Mouse (Mus musculus): Measurements from ENCODE around the gene Mtmr12.

The Mtmr12 gene

DNA sequence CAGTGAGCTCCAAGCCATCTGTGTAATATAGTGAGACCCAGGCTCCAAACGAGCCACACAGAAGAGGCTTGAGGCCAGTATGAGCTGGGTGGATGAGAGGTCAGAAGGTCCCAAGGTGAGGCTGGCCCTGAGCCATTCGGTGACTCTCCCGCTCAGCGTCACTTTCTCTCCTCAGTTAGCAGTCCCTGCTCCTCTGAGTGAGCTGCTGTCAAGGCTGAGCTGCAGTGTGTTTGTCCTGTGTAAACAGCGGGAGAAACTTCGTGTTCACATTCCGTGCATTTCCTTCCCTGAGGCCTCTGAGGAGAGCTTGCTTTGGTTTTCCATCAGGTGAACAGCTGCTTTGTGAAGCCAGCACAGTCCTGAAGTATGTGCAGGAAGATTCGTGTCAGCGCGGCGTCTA lies 27.6 kb downstream of the Mtmr12 start:
- DNase-seq (ENCODE audit: inconsistent age in 2 of 2, low spot score in 1 of 2) = peak in 1 of 2 experiments; percentile 26

DNA sequence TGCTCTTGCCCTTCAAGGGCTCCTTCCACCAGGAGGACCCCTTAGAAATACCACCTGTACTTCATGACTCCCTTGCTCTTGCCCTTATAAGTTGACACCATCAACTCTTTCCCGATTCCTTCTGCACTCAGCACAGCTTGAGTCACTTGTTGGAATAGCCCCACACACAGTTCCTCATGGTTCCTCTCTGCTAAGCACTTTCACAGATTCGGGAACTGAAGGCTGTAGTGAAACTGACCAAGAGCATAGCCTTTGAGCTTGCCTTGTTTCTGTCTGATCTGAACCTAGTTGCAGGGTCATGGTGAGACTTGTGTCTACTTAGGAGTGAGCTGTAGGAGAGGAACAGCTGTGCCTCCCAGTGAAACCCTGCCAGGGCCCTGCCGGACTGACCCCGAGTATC lies 28.2 kb downstream of the Mtmr12 start:
- no peak for DNase-seq (ENCODE audit: inconsistent age in 2 of 2, low spot score in 1 of 2)

DNA sequence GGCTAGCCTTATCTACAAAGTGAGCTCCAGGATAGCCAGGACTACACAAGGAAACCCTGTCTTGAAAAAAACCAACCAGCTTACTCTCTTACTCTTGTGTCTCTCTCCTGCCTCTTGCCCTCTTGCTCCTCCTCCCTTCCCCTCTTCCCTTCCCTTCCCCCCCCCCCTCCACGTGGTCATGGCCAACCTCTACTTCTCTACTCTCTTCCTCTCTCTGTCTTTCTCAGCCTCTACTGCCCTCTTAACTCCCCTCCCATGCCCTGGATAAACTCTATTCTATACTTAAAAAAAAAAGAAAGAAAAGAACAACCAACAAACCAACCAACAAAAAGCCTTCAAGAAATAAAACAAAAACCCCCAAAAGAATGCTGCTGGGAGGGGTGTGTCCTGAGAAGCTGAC lies 30.7 kb downstream of the Mtmr12 start:
- DNase-seq (ENCODE audit: inconsistent age in 2 of 2, low spot score in 1 of 2) = no peak

DNA sequence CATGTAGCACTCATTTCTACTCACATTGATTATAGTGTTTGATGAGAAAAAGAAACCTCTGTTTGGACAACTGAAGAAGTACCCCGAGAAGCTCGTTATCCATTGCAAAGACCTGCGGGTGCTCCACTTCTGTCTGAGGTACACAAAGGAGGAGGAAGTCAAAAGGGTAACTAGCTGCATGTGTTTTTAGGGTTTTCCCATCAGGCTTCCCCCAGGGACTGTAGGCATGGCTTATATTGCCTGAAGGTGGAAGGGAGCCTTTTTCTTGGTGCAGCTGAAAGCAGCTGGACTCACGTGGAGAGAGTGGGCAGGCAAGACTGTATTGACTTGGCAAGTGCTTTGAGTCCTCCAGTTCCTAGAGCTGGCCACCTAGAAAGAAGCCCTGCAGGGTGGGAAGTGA lies 31.2 kb downstream of the Mtmr12 start:
- DNase-seq (ENCODE audit: inconsistent age in 2 of 2, low spot score in 1 of 2) = no peak

DNA sequence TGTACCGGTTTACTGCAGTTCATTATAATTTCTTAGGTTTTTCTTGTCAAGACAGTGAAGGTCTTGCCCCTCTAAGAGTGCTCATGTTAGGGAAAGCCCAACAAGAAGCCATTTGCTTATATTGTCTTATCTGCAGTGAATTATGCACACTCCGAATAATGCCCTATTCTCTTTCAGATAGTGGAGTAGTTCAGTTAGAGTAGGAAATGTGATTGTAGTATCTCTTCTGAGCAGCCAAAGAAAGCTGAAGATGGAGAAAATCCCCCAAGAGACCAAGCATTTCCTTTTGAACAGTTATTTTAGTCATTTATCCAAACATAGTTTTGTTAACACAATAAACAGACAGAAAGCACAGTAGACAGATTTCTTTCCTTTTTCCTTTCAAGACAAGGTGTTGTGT lies 32.1 kb downstream of the Mtmr12 start:
- DNase-seq (ENCODE audit: inconsistent age in 2 of 2, low spot score in 1 of 2) = peak in 1 of 2 experiments; percentile 27

DNA sequence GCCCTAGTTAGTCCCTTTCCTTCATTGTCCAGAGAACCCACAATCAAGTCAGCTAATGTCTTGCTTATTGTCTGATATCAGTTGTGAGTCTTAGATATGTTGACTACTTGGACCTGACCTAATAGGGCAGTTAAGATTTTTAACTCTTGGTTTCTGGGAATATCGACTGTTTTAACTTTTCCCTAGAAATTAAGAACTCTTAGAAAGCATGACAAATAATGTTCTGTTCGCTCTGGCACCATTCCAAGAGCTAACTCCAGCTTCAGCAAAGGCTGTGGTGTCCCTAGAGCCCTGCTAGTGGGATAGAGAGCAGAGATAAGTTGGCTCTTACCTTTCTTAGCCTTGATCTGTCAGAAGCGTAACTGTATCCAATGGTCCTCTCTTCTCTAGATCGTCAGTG lies 32.7 kb downstream of the Mtmr12 start:
- DNase-seq (ENCODE audit: inconsistent age in 2 of 2, low spot score in 1 of 2) = peak in 1 of 2 experiments; percentile 42

DNA sequence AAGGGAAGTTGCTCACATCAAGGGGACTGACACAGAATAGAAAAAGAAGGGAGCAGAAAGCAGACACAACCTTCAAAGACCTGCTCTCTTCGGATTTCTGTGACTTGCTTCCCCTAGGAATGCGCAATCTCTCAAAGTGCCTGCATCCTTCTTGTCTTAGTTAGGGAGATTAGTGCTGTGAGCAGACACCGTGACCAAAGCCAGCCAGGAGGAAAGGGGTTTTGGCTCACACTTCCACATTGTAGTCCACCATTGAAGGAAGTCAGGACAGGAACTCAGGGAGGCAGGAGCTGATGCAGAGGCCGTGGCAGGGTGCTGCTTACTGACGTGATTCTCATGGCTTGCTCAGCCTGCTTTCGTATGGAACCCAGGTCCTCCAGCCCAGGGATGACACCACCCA lies 33.5 kb downstream of the Mtmr12 start:
- no peak for DNase-seq (ENCODE audit: inconsistent age in 2 of 2, low spot score in 1 of 2)

DNA sequence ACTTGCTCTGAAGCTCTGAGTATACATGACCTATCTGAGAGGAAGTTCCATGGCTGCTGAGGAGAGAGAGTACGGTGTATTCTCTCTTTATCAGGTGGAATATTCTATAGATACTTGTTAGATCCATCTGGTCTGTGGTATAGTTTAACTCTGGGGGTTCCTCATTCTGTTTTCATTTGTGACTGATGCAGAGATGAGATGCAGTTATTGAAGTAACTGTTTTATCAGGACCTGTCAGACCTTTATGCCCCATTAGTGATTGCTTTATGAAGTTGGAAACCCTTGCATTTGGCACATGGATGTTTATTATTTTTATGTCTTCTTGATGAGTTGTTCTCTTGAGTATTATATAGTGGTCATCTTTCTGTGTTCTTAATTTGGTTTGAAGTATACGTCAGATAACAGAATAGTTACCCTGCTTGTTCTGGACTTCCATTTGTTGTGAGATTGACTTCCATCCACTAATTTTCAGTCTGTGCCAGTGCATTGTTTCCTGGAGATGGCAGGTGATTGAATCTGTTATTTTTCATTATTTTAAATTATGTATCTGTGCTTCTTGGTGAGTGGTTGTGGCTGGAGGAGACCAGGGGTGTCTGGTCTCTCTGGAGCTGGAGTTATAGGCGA lies 36.0 kb downstream of the Mtmr12 start:
- DNase-seq (ENCODE audit: inconsistent age in 2 of 2, low spot score in 1 of 2) = no peak

DNA sequence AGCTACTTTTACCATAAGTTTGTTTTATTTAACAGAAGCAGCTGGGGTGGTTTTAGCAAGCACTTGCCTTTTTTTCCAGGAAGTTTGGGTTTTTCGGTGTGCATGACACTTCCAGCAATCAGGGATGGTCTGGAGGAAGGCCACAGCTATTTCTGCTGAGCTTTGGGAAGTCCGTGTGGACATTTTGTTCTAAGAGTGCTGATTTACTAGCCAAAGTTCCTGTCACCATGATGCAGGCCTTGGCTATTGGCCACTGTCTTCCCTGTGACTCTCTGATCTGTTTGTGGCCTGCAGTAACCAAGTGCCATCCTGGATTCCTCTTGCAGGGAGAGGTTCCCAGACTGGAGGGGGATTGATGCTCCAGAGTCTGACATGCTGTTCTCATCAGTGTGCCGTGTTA lies 39.0 kb downstream of the Mtmr12 start:
- peak; percentile 70 to 71 for DNase-seq (ENCODE audit: inconsistent age in 2 of 2, low spot score in 1 of 2)

DNA sequence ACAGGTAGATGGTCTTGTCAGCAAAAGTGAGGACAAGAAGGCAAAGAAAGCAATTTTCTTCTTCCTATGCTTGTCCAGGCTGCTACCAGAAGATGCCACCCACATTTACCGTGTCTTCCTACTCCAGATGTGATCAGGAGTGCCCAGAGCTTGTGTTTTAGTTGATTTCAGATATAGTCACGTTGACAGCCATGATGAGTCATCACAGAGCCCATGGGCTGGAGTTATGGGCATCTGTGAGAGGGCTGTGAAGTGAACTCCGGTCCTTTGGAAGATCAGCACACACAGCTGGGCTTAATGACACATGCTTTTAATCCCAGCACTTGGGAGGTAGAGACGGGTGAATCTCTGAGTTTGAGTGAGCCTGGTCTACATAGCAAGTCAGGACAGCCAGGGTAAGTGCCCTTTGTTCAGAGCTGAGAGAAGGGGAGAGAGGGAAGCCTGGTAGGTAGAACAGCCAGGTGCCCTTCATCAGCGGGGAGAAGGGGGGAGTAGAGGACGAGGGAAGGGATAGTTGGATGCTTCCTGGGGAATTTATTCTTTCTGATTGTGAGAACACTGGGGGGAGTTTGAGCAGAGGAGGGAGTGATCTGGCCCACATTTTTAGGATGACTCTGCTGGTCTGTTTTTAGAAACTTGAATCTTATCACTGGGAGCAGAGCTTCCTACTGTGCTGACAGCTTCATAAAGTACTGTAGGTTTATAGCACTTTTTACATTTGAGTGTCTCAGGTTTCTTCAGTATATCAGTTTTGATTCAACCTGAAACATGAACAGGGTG lies 40.9 kb downstream of the Mtmr12 start:
- DNase-seq (ENCODE audit: inconsistent age in 2 of 2, low spot score in 1 of 2) = peak in 1 of 2 experiments; percentile 49

DNA sequence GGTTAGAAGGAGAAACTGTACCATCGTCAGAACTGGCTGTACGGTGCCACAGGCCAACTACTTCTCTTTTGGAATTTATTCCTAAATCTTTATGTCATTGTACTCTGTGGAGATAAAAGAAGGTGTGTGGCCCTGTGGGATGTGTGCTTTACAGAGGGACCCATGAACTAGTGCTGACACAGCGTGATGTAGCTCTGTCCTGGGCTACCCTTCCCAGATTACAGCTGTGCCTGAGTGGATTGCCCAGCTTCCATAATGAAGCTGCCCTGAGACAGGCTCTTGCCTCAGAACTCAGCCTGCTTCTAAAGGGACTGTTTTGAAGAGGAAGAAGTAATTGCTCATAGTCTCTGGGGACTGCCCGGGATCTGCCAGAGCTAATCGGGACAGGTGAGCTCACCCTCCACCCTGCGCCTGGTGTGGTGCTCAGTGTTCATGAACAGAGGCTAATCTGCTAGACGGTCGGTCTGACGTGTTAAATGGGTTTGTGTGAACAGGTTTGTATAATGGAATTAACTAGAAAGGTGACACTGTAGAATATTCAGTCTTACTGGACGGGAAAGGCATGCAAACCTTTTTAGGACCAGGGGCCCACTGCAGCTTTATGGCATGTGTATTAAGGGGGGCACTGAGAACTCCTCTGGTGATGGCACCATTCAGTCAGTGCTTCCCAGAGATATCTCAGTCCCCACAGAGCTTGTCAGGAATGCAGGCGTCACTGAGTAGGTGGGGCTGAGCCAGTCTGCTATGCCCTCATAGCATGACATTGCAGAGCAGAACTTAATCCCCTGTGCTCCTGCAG lies 41.7 kb downstream of the Mtmr12 start:
- no peak for DNase-seq (ENCODE audit: inconsistent age in 2 of 2, low spot score in 1 of 2)

DNA sequence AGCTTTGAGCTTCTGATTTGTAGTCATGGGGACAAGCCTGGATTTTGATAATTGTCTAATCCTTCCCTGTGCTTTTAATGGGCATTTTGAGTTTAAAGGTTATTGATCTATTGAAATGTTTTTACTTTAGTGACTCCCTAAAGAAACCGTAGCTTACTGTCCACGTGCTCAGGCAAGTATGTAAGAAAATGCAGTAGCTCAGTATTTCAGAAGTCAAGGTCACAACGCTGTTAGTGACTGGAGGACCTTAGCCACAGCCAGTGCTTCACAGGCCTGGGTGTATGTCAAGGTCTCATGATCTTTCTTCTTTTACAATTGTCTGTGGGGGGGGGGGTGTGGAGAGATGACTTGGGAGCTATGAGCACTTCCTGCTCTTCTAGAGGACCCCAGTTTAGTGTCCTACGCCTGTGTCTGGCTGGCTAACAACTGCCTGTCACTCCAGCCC lies 42.4 kb downstream of the Mtmr12 start:
- DNase-seq (ENCODE audit: inconsistent age in 2 of 2, low spot score in 1 of 2) = peak in 1 of 2 experiments; percentile 52

DNA sequence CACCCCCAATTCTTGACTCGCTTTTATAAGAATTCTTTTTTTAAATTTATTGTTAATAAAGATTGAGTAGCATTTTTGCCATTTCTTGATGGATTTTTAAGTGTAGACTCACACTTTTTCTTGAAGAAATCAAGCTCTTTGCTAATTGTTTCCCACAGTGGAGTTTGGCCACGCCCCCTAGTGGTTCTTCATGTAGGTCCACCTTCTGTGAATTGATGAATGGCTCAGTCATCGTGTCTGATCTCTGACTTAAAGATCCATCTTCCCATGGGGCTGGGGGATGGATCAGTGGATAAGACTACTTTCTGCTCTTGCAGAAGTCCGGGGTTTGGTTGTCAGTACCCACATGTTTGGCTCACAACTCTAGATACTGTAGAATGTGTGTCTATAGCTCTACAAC lies 43.5 kb downstream of the Mtmr12 start:
- peak in 1 of 2 experiments; percentile 67 for DNase-seq (ENCODE audit: inconsistent age in 2 of 2, low spot score in 1 of 2)

DNA sequence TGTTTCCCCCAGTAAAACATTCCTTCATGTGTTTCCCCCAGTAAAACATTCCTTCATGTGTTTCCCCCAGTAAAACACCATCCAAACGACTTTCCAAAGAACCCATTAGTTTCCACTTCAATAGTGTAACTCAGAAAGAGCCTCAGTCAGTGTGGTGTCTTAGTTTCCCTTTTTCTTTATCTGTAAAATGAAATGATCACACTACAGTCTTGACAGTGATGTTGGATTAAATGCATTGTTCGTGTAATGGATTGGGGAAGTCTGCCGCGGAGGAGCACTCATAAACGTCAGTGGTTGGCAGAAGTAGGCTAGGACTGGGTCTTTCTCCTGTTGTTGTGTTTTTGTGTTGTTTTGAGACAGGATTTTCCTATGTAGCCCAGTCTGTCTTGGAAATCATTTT lies 45.5 kb downstream of the Mtmr12 start:
- no peak for DNase-seq (ENCODE audit: inconsistent age in 2 of 2, low spot score in 1 of 2)

DNA sequence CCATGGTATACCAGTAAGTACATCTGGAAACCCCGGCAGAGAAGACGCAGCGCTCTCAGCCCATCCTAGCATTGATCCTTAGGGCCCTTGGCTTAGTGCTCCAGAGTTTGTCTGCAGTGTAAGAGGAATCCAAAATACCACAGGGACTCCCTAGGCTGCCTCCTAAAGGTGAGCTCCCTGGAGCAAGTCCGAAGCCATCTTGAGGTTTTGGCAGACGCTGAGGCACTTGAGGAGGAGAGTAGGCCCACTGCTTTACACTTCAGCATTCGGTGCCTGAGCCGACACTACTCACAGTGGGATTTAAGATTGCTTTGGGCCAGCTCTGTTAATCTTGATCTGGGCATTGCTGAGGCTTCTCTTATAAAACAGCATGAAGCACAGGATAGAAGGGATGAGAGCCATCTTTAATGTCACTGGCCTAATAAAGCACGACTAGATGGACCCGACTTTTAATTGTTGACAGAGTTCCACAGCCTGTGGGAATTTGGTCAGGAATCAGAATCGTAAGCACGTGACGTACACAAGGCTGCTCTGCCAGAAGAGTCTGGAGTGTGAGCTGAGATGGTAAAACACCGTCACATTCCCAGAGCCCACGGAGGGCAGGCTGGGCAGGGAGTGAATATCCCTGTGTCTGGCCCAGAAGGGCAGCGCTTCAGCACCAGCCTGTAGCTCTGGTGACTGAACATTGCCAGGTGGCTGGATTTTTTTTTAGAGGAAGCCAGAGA lies 46.8 kb downstream of the Mtmr12 start:
- DNase-seq (ENCODE audit: inconsistent age in 2 of 2, low spot score in 1 of 2) = no peak

DNA sequence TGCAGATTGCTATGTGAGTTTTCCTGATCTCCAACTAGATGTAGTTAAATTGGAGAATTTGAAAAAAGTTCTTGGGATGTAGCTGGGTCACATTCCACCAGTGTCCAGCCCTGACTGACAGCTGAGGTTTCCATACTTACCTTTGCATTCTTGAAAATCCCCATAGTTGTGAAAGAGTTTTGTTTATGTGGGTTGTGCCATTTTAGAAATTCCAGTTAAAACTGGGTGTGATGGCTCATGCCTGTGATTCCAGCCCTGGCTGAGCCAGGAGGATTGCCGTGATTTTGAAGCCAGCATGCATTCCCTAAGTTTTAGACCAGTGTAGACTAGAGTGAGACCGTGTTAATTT lies 47.3 kb downstream of the Mtmr12 start:
- no peak for DNase-seq (ENCODE audit: inconsistent age in 2 of 2, low spot score in 1 of 2)

DNA sequence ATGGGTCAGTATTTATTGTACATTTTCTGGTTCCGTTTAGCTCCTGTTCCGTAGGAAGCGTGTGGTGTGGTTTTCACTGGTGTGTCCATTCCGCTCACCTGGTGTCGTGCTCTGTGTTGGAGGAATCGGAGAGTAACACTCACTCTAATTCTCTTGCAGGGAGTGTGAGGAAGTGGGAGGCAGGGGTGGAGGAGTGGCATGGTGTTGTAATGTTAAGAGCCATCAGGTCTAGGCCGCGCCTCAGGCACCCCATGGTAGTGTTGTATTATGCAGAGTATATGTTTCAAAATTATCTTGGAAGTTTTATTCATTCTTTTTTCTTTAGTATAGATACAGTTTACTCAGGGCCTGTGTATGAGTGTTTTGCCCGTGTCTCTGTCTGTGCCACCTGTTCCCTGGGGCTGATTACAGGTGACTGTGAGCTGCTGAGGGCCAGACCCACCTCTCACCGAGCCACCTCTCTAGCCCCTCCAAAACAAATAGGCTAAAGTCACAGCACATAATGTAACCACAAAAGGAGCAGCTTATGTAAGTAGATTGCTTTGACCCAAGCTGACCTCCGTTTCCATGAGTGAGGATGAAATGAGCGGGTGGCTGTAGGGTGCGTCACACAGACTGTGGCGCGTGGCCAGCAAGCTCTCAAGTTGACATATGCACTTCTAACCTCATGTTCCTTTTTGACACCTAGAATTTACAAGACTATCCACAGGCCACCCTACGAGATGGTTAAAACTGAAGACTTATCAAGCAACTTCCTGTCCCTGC lies 53.1 kb downstream of the Mtmr12 start:
- no peak for DNase-seq (ENCODE audit: inconsistent age in 2 of 2, low spot score in 1 of 2)

DNA sequence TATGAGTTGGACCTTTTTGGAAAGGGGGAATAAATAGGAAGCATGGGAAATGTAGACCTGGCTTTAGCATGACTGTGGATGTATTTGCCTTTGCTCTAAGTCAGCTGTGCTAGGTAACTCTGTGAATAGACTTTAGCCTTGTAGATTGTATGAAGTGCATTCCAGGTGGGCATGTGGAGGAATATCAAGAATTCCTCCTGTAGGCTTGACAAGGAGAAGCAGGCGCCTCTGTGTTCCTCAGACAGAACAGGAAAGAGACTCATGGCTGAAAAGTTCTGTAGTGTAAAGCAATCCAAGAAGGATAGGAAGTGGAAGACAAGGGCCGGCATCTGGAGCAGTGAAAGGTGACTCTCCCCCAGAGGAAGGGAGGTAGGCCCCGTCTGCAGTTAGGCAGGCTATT lies 58.2 kb downstream of the Mtmr12 start:
- DNase-seq (ENCODE audit: inconsistent age in 2 of 2, low spot score in 1 of 2) = no peak

DNA sequence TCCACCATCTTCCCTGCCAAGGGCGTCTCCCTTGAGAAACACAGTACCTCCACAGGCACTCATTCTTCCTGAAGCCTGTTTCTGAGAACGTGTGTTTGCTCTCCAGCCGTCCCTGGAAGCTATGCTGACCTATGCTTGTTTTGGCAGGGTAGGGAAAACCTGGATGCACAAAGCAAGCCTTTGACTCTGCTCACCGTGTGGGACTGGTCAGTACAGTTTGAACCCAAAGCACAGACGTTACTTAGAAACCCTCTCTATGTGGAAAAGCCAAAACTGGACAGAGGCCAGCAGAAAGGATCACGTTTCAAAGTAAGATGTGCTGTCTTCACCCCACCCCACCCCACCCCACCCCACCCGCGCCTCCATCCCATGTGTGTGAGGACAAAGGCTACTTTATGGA lies 61.6 kb downstream of the Mtmr12 start:
- no peak for DNase-seq (ENCODE audit: inconsistent age in 2 of 2, low spot score in 1 of 2)

DNA sequence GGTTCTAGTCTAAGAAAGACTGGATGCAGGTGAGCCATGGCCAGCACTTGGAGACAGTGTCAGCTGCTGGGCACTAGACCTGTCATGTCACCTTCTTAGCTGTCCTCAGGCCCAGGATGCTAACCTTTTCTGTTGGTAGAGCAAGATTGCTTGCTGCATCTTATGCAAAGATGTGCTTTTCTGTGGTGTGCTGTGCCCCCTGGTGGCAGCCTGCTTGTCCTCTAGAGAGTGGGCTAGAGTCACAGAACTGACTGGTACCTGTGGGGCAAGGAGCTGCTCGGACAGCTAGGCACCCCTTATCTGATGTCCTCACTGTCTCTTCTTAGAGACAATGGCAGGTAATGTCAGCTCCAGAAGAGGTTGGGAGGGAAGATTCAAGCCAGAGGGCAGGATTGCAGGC lies 63.2 kb downstream of the Mtmr12 start:
- DNase-seq (ENCODE audit: inconsistent age in 2 of 2, low spot score in 1 of 2) = peak; percentile 58 to 86

DNA sequence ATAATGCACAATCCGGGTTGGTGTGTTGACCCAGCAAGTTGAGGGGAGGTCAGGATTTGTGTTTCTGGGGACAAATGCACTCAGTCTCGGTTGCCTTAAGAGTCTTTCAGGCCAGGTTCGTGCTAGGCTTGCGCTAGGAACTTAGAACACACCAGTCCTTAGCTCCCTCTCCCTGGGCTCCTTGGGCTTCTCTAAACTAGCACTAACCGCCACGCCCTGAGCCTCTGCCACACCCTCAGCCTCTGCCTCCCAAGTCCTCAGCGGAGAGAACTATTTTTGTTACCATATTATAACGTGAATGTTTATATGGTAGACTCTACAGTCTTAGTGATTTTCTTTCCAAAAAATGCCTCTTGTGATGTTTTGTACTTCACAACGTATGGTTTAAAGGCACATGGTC lies 66.5 kb downstream of the Mtmr12 start:
- no peak for DNase-seq (ENCODE audit: inconsistent age in 2 of 2, low spot score in 1 of 2)

Data from adrenal gland, adult (tissue).